Mouse (Mus musculus) left cerebral cortex, postnatal 14 days (tissue): ENCODE measurements at regions not wholly inside any gene's neighbourhood (a gene's known extent, or its start where the extent isn't known, plus 50 kb on each side); places are given as distances from the start of the nearest gene placed in this dataset.

Experiments used
- DNase-seq, 2 experiments: peaks; one replicate each; pipeline ENCODE4 v3.0.0; 2021 to 2022; ENCODE audit warnings: low spot score in 2 of 2, mixed read lengths in 1 of 2
- intact Hi-C: fragments of 180-260 bp; cut with DNase I; formaldehyde crosslinking; loops from one replicate; pipeline ENCODE4 v1.15.1; 2025

- no peak for DNase-seq
- intact Hi-C loops, result no loop called here
Measured at GRCm38 (mm10) chr6:81562260-81562659, 361.2 kb upstream of the Gcfc2 start.

GRCm38 (mm10) chr6:81563192-81563591 lies 360.3 kb upstream of the Gcfc2 start:
- no peak for DNase-seq
- intact Hi-C loops, result no loop called here

DNA sequence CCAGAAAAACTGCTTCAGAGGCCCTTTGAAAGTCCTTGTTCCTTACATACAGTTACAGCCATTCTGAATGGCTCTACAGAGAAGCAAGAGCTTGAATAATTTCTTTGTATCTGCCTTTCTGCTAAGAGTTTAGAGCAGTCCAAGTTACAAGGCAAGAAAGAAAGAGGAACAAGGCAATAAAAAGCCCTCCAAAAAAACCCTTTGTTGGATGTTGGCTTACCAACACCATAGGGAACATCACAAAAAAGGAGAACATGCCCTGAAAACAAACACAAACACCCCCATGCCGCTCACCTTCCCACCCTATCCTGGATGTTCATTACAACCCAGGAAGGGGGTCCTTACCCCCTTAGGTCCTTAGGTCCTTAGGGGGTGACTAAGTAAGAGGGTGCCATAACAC lies 359.2 kb upstream of the Gcfc2 start:
- no peak for DNase-seq
- intact Hi-C loops, result no loop called here

DNA sequence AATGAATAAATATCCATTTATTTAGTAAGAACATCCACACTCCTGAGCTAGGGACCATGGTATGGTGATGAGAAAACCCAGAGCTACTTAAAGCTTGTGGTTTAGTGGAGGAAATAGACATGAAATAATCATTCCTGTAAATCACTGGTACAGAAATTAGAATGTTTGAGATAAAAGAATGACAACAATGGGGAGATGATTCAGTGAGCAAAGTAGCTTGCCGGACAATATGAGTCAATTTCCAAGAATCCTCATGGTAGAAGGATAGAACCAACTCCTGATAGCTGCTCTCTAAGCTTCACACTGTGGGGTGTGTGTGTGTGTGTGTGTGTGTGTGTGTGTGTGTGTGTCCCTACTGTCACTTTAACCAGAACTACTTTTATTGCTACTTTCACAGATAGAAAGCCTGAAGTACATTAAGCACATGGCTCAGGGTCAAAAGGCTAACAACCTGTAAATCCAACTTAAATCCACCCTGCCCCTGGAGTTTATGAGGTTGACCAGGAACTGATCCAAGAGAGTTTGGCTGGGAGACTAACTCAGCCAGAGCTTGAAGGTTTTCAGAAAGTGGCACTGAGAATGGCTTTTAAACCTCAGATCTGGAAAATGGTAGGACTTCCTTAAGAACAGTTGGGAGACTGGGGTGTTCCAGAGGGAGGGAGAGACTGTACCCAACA lies 336.9 kb upstream of the Gcfc2 start:
- intact Hi-C loops, result no loop called here
- DNase-seq, result no peak

DNA sequence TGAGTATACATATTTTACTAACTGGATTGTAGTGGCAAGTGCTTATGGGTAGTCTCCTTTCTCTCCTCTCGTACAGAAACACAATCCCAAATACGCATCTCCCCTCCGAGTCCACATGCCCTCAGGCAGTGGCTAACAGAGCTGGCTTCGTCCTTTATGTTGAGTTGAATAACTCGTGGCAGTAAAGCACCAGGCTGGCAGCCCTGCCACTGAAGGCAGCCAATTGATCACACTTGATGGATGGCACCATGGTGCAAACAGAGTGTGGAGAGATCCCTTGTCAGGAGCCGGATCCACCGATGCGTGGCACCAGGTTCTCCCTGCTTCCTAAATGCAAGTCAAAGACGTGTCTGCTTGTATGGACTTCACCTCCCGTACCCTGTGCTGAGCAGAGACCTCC lies 333.7 kb upstream of the Gcfc2 start:
- no peak for DNase-seq

GRCm38 (mm10) chr6:81595926-81596325 lies 327.5 kb upstream of the Gcfc2 start:
- DNase-seq, result no peak
- intact Hi-C loops, result no loop called here

More for the DNA sequence above, 333.7 kb upstream of the Gcfc2 start:
- intact Hi-C loops, result no loop called here

DNA sequence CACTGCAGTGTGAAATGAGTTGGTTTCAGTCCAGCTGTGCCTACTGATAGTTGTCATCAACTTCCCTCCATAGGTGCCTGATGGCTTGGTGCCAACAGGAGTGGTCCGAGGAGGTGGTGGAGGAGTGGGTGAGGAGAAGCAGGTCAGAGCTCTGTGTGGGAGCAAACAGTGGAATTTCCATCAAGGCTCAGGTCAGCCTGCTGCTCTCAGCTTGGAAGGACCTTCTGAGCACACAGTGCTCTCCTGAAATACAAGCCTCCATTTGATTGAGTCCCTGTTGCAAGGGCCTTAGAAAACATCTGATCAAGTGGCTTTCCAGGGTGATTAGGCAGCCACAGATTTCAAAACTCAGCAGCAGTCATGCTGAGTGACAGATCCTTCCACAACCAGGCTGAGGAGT lies 314.8 kb upstream of the Gcfc2 start:
- intact Hi-C loops, result no loop called here
- no peak for DNase-seq

DNA sequence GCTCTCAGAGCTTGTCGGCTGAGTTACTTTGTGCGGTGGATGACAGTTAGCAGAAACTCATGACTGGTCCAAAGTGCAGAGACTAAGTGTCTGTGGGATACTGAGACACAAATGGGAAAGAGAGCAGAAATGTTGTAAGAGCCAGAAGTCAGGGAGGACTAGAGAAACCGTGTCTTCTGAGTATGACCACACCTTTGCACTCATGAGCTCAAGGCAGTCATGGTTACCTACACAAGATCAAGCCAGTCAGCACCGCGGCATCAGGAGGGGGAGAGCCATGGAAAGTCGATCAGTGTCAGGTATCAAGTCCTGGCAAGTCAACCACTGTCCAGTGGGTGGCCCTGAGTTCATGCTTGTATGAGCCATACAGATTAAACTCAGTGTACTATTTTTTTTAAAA lies 311.5 kb upstream of the Gcfc2 start:
- no peak for DNase-seq
- intact Hi-C loops, result no loop called here

- intact Hi-C loops, result no loop called here
- no peak for DNase-seq
Measured at GRCm38 (mm10) chr6:81618018-81618417, 305.5 kb upstream of the Gcfc2 start.

DNA sequence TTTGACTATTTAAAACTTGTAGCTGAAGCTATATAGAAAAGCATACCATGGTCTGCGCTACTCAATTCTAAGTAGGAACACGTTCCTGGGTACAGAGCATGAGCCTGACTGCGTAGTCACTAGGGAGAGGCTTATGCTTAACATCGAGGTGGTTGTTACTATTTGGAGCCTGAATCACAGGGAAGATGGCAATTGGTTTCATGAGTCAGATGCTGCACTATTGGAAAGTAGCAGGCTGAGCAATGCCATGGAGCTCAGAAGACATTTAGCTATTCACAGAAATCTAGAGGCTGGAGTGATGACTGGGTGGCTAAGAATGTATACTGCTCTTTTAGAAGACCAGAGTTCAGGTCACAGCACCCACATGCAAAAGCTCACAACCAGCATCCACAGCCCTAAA lies 302.4 kb upstream of the Gcfc2 start:
- DNase-seq, result no peak
- intact Hi-C loops, result no loop called here

DNA sequence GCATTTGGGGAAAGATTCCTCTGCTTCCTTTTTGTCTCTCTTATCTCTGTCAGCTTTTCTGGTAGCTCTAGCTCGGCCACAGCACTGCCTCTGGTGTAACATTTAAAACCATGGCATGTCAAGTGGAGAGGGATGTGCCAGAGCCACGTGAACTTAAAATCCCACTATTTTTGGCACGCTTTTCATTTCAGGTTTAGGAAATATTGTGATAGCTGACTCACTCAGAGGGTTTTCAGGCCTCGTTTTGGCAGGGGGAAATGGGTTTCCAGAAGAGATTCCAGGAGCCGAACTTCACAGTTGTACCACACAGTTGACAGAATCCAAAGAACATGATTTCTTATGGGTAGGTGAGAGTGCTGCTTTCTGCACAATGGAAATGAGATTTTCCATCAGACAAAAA lies 300.8 kb upstream of the Gcfc2 start:
- intact Hi-C loops, result no loop called here
- DNase-seq, result peak; percentile 18 to 38

GRCm38 (mm10) chr6:81625016-81625415 lies 298.5 kb upstream of the Gcfc2 start:
- no peak for DNase-seq
- intact Hi-C loops, result no loop called here

GRCm38 (mm10) chr6:81633586-81633985 lies 289.9 kb upstream of the Gcfc2 start:
- DNase-seq, result no peak
- intact Hi-C loops, result no loop called here

GRCm38 (mm10) chr6:81647615-81648375 lies 275.7 kb upstream of the Gcfc2 start:
- no peak for DNase-seq
- intact Hi-C loops, result no loop called here

DNA sequence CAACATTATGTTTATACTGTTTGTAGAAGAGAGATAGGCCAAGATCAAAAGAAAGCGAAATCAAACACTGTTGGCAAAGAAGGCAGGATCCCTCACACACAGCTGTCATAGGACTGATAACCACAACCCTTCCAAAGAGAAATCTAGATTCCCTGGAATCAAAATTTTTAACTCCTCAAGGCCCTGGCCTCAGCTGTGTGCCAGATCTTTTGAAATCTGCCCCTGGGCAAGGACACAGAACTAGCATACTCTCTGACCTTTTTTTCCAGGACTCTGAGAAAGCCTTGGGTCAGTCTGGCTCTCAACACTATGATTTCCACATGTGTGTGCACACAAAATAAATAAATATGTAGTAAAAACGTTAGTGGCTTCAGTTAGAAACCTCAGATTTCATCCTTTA lies 271.6 kb upstream of the Gcfc2 start:
- intact Hi-C loops, result no loop called here
- DNase-seq, result no peak

GRCm38 (mm10) chr6:81655205-81655604 lies 268.3 kb upstream of the Gcfc2 start:
- intact Hi-C loops, result no loop called here
- DNase-seq, result no peak

- intact Hi-C loops, result no loop called here
- peak; percentile 33 to 58 for DNase-seq
Measured at GRCm38 (mm10) chr6:81660478-81661395, 262.7 kb upstream of the Gcfc2 start.

GRCm38 (mm10) chr6:81668944-81669343 lies 254.5 kb upstream of the Gcfc2 start:
- DNase-seq, result no peak
- intact Hi-C loops, result no loop called here

DNA sequence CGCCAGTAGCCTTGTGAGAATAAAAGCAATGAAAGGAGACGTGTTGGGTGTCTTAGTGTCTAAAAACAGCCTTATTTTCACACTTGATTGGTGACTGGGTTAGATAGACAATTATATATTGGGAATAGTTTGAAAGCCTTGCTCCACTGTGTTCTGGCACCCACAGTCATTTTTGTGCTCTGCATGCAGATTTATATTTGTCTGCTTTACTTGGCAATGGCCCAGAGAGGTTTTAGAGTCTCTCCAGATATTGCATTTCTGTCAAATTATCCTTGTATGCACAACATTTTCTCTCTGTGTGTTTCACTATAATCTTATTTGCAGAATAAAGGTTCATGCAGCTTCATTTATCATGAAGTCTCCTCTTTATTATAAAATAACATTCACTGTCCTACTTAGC lies 250.2 kb upstream of the Gcfc2 start:
- peak in 1 of 2 experiments; percentile 30 for DNase-seq
- intact Hi-C loops, result no loop called here

DNA sequence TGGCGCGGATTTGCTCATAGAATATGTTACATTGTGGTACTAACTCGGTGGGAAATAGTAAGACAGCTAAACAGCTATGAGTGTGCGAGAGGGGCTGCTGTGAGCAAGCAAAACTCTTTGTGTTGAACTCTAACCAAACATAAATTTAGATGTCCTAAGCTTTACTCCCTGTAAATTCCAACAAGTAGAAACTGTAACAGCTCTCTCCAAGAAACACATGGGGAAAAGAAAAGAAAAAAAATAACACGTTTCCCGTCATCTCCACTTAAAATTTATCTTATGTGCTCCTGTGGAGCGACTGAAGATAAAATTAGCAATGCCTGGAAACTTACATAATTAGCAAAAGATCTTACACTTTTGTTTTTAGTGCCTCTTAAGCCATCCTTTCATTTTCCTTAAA lies 226.2 kb upstream of the Gcfc2 start:
- DNase-seq, result peak in 1 of 2 experiments; percentile 23
- intact Hi-C loops, result no loop called here
